Mouse (Mus musculus) liver, embryonic 14.5 days (tissue): Measurements from ENCODE around the gene Cdc20.

Experiments
- CTCF ChIP-seq: IDR thresholded peaks from 2 replicates; pipeline ENCODE4 v1.5.1; 2016; ENCODE audit warnings: antibody characterized with exemption, low read depth, control low read depth
- EP300 ChIP-seq: IDR thresholded peaks from 2 replicates; pipeline ENCODE4 v1.6.1; 2016; ENCODE audit warnings: antibody characterized with exemption, low read depth

DNA sequence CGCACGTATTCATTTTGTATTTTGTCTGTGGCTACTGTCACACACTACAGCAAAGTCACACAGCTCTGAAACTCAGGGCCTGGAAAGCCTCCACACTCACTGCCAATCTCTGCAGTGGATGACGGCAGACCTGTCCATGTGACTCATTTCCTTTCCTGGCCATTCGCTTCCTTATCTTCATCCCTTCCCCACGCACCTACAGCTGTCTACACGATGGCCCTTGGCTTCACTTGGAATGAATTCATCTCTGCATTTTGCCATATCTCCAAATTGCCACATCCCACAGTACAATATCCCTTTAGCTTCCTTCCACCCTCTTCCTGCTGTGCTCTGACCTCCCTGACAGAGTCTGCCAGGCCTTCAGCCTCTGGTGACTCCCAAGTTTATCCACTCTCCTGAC, 42.6 kb downstream of the Cdc20 start:
- TF ChIP-seq CTCF (no peak), EP300 (no peak)
